Mouse (Mus musculus) adrenal gland, postnatal 14 days (tissue): ENCODE results near the gene N4bp2. TPM values are rescaled to one million over a fixed set of nuclear protein-coding genes. Genes with fewer than 3 reads are reported as not detected.
A peak's percentile ranks its signal among the peaks of the same experiment; 100 is the strongest.
"Not testable (repeated sequence)": the region's sequence is repeated elsewhere in the genome, so short reads cannot be mapped to it uniquely, and the experiment has no call there.

Experiments
- DNase-seq: peaks from one replicate; pipeline ENCODE4 v3.0.0; 2021; ENCODE audit warnings: mixed read lengths
- total RNA-seq: library from RNA; stranded (reverse); gene quantifications from 2 replicates; pipeline ENCODE4 v1.2.3, GENCODE M21; 2021

Gene N4bp2
- total RNA-seq, 1 experiment from 2014 or later = 26.2 TPM

- peak; percentile 93 for DNase-seq
Observed at GRCm38 (mm10) chr5:65764786-65765634, 1.7 kb downstream of the N4bp2 start.

GRCm38 (mm10) chr5:65765635-65765911, 2.3 kb downstream of the N4bp2 start:
- DNase-seq = no peak

- DNase-seq = no peak
Observed at GRCm38 (mm10) chr5:65768007-65768406, 4.7 kb downstream of the N4bp2 start.

- no peak for DNase-seq
Observed at GRCm38 (mm10) chr5:65770065-65770464, 6.7 kb downstream of the N4bp2 start.

- DNase-seq = no peak
Observed at GRCm38 (mm10) chr5:65770493-65770892, 7.2 kb downstream of the N4bp2 start.

DNA sequence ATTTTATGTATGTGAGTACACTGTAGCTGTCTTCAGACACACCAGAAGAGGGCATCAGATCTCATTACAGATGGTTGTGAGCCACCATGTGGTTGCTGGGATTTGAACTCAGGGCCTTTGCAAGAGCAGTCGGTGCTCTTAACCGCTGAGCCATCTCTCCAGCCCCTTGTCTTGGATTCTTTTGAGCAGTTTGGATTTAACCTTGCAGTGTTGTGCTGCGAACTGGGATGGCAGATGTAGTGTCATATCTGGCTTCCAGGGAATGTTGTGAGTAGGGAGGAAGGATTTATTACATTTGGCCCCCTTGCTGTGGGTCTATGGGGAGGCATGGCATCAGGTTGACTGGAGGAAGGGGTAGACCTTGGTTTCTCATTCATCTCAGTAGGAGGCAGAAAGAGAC, 10.6 kb downstream of the N4bp2 start:
- DNase-seq = not testable (repeated sequence)

DNA sequence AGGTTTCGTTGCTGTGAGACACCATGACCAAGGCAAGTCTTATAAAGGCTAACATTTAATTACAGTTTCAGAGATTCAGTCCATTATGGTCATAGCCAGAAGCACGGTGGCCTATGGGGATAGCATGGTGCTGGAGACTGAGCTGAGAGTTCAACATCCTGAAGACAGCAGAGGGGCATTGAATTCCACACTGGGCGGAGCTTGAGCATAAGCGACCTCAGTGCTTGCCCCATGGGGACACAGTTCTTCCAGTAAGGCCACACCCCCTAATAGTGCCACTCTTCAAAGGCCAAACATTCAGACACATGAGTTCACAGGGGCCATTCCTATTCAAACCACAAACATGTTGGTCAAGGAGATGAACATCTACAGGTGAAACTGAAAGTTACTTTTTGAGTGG, 12.8 kb downstream of the N4bp2 start:
- no peak for DNase-seq

DNA sequence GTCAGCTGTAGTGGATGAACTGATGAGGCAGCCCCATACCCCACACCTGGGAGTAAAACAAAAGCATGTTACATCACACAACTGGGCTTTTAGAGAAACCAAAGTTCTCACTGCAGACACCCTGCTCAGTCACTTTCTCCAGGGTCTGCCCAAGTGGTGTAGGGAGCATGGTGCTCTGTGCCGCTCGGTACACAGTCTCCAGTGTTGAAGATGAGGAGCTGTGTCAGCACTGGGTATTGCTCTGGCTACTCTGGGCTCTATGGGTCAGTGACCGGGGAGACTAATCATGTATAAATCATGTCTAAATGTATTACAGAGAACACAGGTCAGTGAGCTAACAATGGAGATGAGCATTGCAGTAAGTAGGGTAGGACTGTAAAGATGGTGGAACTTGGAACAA, 13.6 kb downstream of the N4bp2 start:
- no peak for DNase-seq

GRCm38 (mm10) chr5:65778986-65779385, 15.7 kb downstream of the N4bp2 start:
- DNase-seq = not testable (repeated sequence)

GRCm38 (mm10) chr5:65779401-65780063, 16.2 kb downstream of the N4bp2 start:
- DNase-seq = no peak

GRCm38 (mm10) chr5:65781147-65781715, 17.9 kb downstream of the N4bp2 start:
- DNase-seq = no peak

DNA sequence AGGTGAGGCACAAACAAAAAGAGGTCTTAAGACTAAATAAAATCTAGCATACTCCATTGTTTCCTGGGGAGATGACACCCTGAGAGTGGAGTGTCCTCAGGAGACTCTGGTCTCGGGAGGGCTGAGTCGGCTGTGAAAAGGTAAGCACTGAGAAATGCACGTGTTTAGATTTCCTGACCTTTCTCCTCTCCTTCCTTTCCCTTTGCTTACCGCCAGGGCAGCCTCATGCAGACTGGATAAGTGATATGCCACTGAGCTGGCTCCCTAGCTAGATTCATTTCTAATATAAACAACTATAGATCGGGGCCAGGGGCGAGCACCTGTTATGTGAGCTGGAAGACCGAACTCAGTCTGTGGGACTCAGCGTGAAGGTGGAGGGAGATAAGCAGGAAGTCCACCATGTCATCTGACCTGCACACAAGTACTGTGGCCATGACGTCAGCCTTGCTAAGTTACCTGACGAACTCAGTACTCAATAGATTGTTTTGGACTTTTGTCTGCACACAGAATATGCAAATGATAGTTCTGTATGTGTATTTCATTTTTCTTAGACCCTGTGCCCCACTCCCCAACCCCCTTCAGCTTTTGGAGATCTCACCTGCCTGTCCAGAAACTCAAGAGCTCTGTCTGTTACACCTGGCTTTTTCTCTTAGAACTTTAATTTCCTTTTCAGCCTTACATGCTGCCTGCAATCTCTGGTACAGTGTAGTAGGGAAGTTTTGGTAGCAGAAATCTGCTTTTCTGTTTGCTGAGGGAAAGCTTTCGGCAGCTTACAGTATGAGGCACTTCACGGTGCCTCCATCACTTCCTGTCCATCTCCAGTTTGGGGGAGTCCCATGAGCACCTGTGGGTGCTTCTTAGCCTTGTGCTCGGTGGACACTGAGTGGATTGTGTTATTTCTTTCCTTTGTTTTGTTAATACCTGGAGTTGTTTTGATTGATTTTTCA, 18.7 kb downstream of the N4bp2 start:
- no peak for DNase-seq

DNA sequence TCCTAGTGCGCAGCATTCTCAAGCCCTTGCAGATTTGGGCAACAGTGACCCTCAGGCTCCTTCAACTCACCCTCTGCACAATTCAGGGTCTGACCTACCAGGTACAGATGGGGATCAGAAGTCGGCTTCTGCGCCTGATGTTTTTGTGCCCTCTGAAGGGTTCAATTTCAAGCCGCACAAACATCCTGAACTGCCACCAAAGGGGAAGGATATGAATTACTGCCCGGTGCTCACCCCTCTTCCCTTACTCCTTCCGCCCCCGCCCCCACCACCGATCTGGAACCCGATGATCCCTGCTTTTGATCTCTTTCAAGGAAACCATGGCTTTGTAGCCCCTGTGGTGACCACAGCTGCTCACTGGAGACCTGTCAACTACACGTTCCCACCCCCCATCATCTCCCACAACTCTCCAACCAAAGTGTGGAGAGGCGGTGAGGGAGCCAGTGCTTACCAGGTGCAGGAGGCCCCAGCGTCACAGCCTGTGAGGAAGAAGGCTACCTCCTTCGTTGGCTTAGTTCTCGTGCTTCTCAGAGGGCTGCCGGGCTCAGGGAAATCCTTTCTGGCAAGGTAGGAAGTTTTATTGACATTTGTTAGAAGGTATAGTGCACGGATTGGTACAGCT, 27.4 kb downstream of the N4bp2 start:
- DNase-seq = peak; percentile 15

DNA sequence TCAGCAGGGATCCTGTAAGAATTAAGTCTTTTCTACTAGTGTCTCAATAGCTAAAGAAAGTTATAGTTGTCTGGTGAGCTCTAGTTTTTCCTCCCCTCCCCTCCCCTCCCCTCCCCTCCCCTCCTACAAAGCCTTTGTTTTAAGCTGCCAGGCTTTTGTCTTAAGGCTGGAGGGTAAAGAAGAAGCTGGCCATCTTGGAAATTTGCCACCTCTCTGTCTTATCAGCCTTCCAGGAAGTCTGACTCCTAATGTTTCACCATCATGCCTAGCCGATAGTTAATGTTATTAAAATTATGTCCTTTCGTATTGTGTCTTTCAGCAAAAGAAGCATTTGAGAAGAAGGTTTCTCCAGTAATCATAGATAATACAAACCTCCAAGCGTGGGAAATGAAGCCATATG, 30.9 kb downstream of the N4bp2 start:
- DNase-seq = no peak

DNA sequence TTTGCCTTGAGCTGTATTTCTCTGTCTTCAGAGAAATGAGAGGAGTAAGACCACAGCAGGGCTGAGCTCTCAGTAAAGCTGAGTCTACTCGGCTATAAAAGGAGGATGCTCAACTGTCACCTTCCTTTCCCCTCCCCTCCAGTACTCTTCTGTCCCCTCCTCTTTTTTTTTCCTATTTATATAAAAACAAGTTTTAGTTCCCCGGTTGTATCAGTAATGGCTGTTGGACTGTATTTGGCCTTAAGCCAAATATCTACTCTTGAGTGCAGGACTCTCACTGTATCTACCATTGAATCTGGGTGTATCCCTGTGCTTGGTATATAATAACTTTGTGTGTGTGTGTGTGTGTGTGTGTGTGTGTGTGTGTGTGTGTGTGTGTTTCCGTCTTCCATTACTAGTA, 31.4 kb downstream of the N4bp2 start:
- no peak for DNase-seq

GRCm38 (mm10) chr5:65795293-65795993, 32.1 kb downstream of the N4bp2 start:
- DNase-seq = no peak

DNA sequence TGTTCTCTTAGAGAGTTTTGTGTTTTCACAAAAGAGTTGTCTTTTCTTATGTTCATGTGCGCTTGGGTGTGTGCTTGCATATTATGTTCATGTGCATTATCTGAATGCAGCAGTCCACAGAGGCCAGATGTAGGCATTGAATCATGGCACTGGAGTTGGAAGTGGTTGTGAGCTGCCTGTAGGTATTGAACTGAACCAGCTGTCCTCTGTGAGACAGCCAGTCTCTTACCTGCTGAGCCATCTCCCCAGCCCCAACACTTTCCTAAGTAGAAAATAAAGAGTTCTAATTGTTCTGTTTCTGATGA, 32.6 kb downstream of the N4bp2 start:
- DNase-seq = no peak

GRCm38 (mm10) chr5:65823601-65824133, 60.3 kb downstream of the N4bp2 start:
- DNase-seq = peak; percentile 69

DNA sequence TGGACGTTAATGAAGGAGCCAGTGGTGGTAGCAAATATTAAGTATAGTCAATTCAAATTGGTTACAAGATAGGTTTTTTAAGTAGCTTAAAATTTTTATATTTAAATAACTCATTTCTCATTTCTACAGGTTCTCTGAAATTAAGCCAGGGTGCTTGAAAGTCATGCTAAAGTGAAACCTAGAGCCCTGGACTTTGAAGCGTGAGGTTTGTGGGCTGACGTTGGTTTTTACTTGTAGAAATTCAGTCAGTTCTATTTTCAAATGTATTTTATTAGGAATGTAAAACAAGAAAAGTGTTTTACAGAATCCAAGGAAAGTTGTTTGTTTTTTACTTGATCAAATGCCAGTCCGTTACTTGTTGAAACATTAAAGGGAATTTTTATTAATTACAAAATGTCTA, 63.2 kb downstream of the N4bp2 start:
- no peak for DNase-seq

DNA sequence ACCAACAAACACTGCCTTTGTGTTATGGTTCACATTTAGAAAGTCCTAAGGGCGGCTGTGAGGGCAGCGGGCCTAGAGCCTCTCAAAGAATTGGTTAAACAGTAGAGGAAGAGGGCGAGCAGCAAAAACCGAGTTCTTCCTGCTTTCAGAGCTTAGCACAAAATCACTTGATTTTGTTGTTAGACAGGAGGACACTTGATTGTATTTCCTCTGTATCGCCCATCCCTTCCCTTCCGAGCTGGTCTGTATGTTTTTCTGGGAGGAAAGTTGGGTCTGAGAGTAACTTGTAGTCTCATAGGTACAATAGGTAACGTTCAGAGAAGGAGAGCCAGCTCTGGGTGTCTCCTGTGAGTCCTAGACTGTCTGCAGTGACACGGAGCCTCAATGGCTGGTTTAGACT, 63.8 kb downstream of the N4bp2 start:
- no peak for DNase-seq

DNA sequence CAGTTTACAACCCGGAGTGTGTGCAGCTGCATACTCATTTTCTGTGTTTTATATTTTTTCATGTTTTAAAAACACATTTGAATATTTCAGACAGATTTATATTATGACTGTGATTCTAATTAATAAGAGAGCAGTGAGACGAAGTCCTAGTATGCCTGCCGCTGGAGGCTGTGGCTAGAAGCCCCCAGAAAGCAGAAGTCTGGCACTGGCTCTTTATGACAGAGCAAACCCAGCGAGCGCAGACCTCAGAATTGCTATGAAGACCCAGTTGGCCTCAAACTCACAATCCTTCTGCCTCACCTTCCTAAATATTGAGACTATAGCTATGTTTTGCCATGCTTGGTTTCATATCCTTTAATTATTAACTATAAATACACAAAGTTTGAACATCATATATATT, 64.9 kb downstream of the N4bp2 start:
- DNase-seq = no peak
